Mouse (Mus musculus) bone marrow, adult 2 months (tissue): ENCODE data around the gene Slc4a1. TPM values are rescaled to one million over a fixed set of nuclear protein-coding genes. Genes with fewer than 3 reads are reported as not detected.

Experiments
- H3K27ac ChIP-seq: fragments of 200-500 bp; 2 replicates; pipeline ENCODE4 v1.5.1; 2012; ENCODE audit warnings: low read depth, mild to moderate bottlenecking, control low read depth, inconsistent platforms, low read length; ENCODE audit not compliant: control insufficient read depth, poor library complexity, insufficient read depth
- H3K4me1 ChIP-seq: fragments of 200-500 bp; 2 replicates; pipeline ENCODE4 v1.6.1; 2011; ENCODE audit warnings: low read length; ENCODE audit not compliant: control insufficient read depth, insufficient read depth
- H3K4me3 ChIP-seq: fragments of 200-500 bp; replicated peaks from 2 replicates; pipeline ENCODE3; 2011; ENCODE audit warnings: mild to moderate bottlenecking, low read depth, low read length, control low read depth; ENCODE audit not compliant: control insufficient read depth
- CTCF ChIP-seq: fragments of 200-500 bp; IDR thresholded peaks from 2 replicates; pipeline ENCODE4 v1.5.1; 2011; ENCODE audit warnings: low read length, control low read depth; ENCODE audit not compliant: control insufficient read depth, insufficient read depth
- POLR2A ChIP-seq: fragments of 200-500 bp; IDR thresholded peaks from 2 replicates; pipeline ENCODE4 v1.6.1; 2011; ENCODE audit warnings: low read depth, mild to moderate bottlenecking, control low read depth, low read length, borderline replicate concordance; ENCODE audit not compliant: control insufficient read depth
- WGBS: fragments of 180-500 bp; shearing (Covaris S2); methylation state at CpG from one replicate; pipeline ENCODE4 v1.1.7; 2018; 5-methylcytosine and 5-hydroxymethylcytosine counted together
- polyA plus RNA-seq: library from polyadenylated mRNA; stranded (reverse); fragments of >200 nt; gene quantifications from 2 replicates; pipeline ENCODE4 v1.2.4, GENCODE M21; 2011; ENCODE audit warnings: low replicate concordance; ENCODE audit not compliant: missing spikeins, insufficient read depth, insufficient read length

The Slc4a1 gene
- polyA plus RNA-seq, 1 experiment, result 762 TPM

- Histone ChIP-seq H3K27ac (no peak overlapping the region), H3K4me3 (no peak overlapping the region), H3K4me1 (no peaks in the 10 kb centered on the region; the same call in 1 of the 2 replicates)
- 68% methylated on average over 12 of the region's 12 CpGs for WGBS
- TF ChIP-seq POLR2A (no peak), CTCF (no peak)
These were observed 36.0 kb upstream of the Slc4a1 start for GRCm38 (mm10) chr11:102401898-102402500.

DNA sequence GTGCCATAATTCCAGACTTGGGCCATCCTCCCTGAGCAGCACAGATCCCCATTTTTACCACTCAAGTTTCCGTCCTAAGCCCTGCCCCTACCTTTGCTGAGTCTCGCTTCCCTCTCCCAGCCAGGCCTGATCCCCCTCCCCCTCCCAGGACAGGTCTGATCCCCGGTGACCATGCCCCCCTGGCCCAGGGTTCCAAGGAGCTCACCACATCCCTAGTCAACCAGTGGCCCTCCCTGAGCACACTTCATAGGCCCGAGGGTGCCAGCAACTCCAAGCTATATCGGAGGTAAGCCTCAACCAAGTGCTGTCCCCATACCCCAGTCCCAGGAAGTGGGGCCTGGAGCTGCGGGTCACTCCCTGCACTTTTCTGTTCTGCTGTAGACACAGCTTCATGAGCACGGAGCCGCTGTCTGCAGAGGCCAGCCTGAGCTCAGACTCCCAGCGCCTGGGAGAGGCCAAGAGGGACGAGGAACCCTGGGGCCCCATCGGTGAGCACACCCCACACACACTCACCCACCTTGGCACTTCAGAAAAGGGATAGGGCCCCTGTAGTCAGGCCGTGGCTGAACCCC, 34.6 kb upstream of the Slc4a1 start:
- no peak for TF ChIP-seq CTCF
- TF ChIP-seq POLR2A, result no peak
- H3K27ac ChIP-seq, result no peak overlapping the region
- H3K4me1 ChIP-seq, result no peaks in the 10 kb centered on the region
- H3K4me3 ChIP-seq, result no peak overlapping the region
- WGBS, result 36% methylated on average over 12 of the region's 12 CpGs

- H3K4me1 ChIP-seq, result no peaks in the 10 kb centered on the region
- WGBS, result 12% methylated on average over 34 of the region's 34 CpGs
- H3K27ac ChIP-seq, result no peak overlapping the region; the same call in 1 of the 2 replicates
- H3K4me3 ChIP-seq, result no peak overlapping the region
- TF ChIP-seq POLR2A, result no peak
- TF ChIP-seq CTCF, result no peak
These were observed 33.6 kb upstream of the Slc4a1 start for GRCm38 (mm10) chr11:102399610-102400072.

GRCm38 (mm10) chr11:102399107-102399506, 33.1 kb upstream of the Slc4a1 start:
- 37% methylated on average over 15 of the region's 15 CpGs for WGBS
- H3K4me3 ChIP-seq, result no peak overlapping the region

DNA sequence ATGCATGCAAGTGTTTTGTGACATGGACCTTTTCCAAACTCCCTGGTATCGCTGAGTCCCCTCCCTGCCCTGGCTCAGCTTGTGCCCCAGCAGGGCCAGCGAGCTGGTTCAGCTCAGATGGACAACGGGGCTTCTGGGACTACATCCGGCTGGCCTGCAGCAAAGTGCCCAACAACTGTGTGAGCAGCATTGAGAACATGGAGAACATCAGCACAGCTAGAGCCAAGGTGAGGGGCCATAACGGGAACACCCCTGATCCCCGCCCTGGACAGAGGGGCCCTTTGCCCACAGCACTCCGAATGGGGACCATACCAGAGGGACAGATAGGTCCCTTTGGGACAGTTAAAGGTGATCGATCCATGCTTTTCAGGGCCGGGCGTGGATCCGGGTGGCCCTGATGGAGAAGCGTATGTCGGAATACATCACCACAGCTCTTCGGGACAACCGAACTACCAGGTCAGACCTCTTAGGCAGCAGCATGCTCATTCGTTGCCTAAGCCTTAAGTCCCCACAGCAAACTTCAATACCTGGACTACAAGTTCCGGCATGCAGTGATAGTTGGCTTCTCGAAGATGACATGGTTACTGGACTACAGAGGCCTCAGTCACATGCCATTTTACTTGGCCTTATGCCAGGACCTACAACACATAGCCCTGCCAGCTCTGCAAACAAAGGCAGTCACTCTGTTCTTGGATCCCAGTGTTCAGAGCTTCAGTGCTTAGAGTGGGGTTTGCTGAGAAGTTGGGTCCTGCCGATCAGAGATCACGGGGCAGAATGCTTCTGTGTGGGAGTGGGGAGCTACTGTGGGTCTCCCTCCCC, 32.2 kb upstream of the Slc4a1 start:
- no peak overlapping the region for H3K27ac ChIP-seq
- no peak overlapping the region for H3K4me3 ChIP-seq
- H3K4me1 ChIP-seq, result peaks cover 2% of the 10 kb centered on the region
- TF ChIP-seq CTCF (no peak), POLR2A (no peak)
- 83% methylated on average over 20 of the region's 20 CpGs for WGBS

More at GRCm38 (mm10) chr11:102399107-102399506, 33.1 kb upstream of the Slc4a1 start:
- H3K27ac ChIP-seq, result no peak overlapping the region
- TF ChIP-seq POLR2A (no peak), CTCF (no peak)
- H3K4me1 ChIP-seq, result no peaks in the 10 kb centered on the region

GRCm38 (mm10) chr11:102396671-102397141, 30.7 kb upstream of the Slc4a1 start:
- Histone ChIP-seq H3K4me1 (peaks cover 2% of the 10 kb centered on the region), H3K4me3 (no peak overlapping the region), H3K27ac (no peak overlapping the region)
- WGBS, result 82% methylated on average over 7 of the region's 7 CpGs
- TF ChIP-seq CTCF, result no peak
- TF ChIP-seq POLR2A, result no peak

GRCm38 (mm10) chr11:102396263-102396662, 30.3 kb upstream of the Slc4a1 start:
- 68% methylated on average over 6 of the region's 6 CpGs for WGBS
- TF ChIP-seq POLR2A, result no peak
- TF ChIP-seq CTCF, result no peak
- Histone ChIP-seq H3K4me1 (peaks cover 2% of the 10 kb centered on the region), H3K4me3 (no peak overlapping the region), H3K27ac (no peak overlapping the region)

DNA sequence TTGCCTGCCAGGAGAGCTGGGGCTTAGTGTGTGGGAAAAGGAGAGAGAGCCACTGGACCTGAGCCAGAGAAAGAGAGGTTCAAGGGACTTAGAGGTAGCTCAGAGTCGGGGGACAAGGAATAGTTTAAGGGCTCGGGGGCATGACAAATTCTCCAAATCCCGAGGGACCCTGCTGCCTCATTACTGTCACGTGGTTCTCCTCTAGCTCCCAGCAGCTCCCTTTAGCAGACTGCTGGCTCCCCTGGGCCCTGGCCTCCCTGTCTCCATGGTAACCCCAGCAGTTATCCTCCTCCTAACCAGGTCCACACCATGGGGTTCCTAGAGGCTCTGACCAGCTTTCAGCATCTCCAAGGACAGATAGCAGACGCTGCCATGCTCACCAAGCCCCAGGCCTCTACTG, 29.2 kb upstream of the Slc4a1 start:
- Histone ChIP-seq H3K27ac (no peak overlapping the region), H3K4me1 (peaks cover 2% of the 10 kb centered on the region), H3K4me3 (no peak overlapping the region)
- TF ChIP-seq POLR2A (no peak), CTCF (no peak)
- 41% methylated on average over 5 of the region's 5 CpGs for WGBS
